In genomic region chr12:6637771-6638305, GRCm38 (mm10) we compare ENCODE assay signal across 14 mouse cellular contexts.
A peak's percentile ranks its signal among the peaks of the same experiment; 100 is the strongest.
DNase-seq lines count a peak whose midpoint lies in the region; ATAC-seq lines count a peak whose summit lies in the region.
"Had no signal": no experiment of that assay in that cellular context is flagged by ENCODE, and none has a peak within 500 bp of the region (broad histone marks: within the 10 kb centered on the region; RNA-seq: fewer than 3 reads in every experiment).

No protein-coding gene starts in this region.

- no peak overlapping the region for H3K4me2 ChIP-seq in embryonic facial prominence, embryonic 14.5 days (ENCODE audit: low read depth, low read length)
- H3K4me2 ChIP-seq: embryonic facial prominence, embryonic 12.5 days; hindbrain, embryonic 15.5 days; liver, embryonic 11.5 days had no signal

- no peaks in the 10 kb centered on the region for H3K4me1 ChIP-seq in embryonic facial prominence, embryonic 14.5 days (ENCODE audit: control insufficient read depth, insufficient read depth, low read length)
- no peaks in the 10 kb centered on the region for H3K4me1 ChIP-seq in embryonic facial prominence, embryonic 10.5 days
- H3K4me1 ChIP-seq: embryonic facial prominence, embryonic 12.5 days; hindbrain, embryonic 15.5 days had no signal

- no peak overlapping the region for H3K4me3 ChIP-seq in embryonic facial prominence, embryonic 14.5 days (ENCODE audit: low read depth, low read length)
- no peak overlapping the region for H3K4me3 ChIP-seq in embryonic facial prominence, embryonic 10.5 days
- H3K4me3 ChIP-seq: embryonic facial prominence, embryonic 12.5 days; hindbrain, embryonic 15.5 days had no signal

- no peak overlapping the region for H3K27ac ChIP-seq in embryonic facial prominence, embryonic 14.5 days (replicated peaks; ENCODE audit: low read depth, low read length)
- no peak overlapping the region for H3K27ac ChIP-seq in embryonic facial prominence, embryonic 10.5 days (replicated peaks)
- H3K27ac ChIP-seq: embryonic facial prominence, embryonic 12.5 days; hindbrain, embryonic 15.5 days had no signal

- H3K9ac ChIP-seq in embryonic facial prominence, embryonic 14.5 days (ENCODE audit: low read depth, low read length), result no peak overlapping the region
- H3K9ac ChIP-seq: embryonic facial prominence, embryonic 12.5 days; hindbrain, embryonic 15.5 days had no signal

- no peak for ATAC-seq in embryonic facial prominence, embryonic 14.5 days (ENCODE audit: low read depth)
- ATAC-seq in erythroid progenitor cell, adult 5-6 weeks (replicated peaks; ENCODE audit: low FRiP score, poor library complexity, severe bottlenecking), result no peak

- 64% methylated on average over 4 of the region's 4 CpGs for WGBS in embryonic facial prominence, embryonic 14.5 days
- WGBS in embryonic facial prominence, embryonic 10.5 days, result 81% methylated on average over 4 of the region's 4 CpGs

- no peaks in the 10 kb centered on the region for H3K9me3 ChIP-seq in embryonic facial prominence, embryonic 14.5 days (ENCODE audit: control insufficient read depth, low read length)
- H3K9me3 ChIP-seq in embryonic facial prominence, embryonic 10.5 days, result no peaks in the 10 kb centered on the region
- H3K9me3 ChIP-seq: embryonic facial prominence, embryonic 12.5 days; hindbrain, embryonic 15.5 days had no signal

- no peaks in the 10 kb centered on the region for H3K27me3 ChIP-seq in embryonic facial prominence, embryonic 14.5 days (replicated peaks; ENCODE audit: control insufficient read depth, insufficient read depth, low read length)
- H3K27me3 ChIP-seq in embryonic facial prominence, embryonic 10.5 days (replicated peaks; ENCODE audit: low read depth, poor library complexity, severe bottlenecking), result no peaks in the 10 kb centered on the region
- H3K27me3 ChIP-seq: CH12.LX; embryonic facial prominence, embryonic 12.5 days; hindbrain, embryonic 15.5 days had no signal

- DNase-seq in embryonic facial prominence, embryonic 14.5 days (ENCODE audit: low spot score), result peak; percentile 5
- DNase-seq in embryonic facial prominence, embryonic 10.5 days (ENCODE audit: low spot score), result no peak
- DNase-seq in right cerebral cortex, adult 2 months (ENCODE audit: low spot score in 2 of 2), result peak; percentile 24 to 40
- DNase-seq in right cerebral cortex, postnatal 4 days, result no peak
- peak; percentile 11 to 37 for DNase-seq in left cerebral cortex, adult 8-10 months (ENCODE audit: low spot score in 2 of 2)
- DNase-seq in telencephalon, adult 2 months (ENCODE audit: low read depth, low spot score), result peak; percentile 82
- no peak for DNase-seq in lung, adult 18-20 months
- DNase-seq: heart, adult 18-20 months; kidney, adult 8-10 months had no signal

- H3K36me3 ChIP-seq in embryonic facial prominence, embryonic 14.5 days (ENCODE audit: control insufficient read depth, insufficient read depth, low read length), result no peaks in the 10 kb centered on the region
- H3K36me3 ChIP-seq in embryonic facial prominence, embryonic 10.5 days (replicated peaks), result no peaks in the 10 kb centered on the region
- H3K36me3 ChIP-seq: embryonic facial prominence, embryonic 12.5 days; hindbrain, embryonic 15.5 days had no signal

Comparison
In these comparisons a context has a peak if more than half of its experiments do, and no peak if none do; other contexts are left out.
1. DNase-seq: peak in embryonic facial prominence, embryonic 14.5 days (single experiment), right cerebral cortex, adult 2 months (2 of 2), left cerebral cortex, adult 8-10 months (2 of 2) and telencephalon, adult 2 months (single experiment); none in embryonic facial prominence, embryonic 10.5 days (single experiment), right cerebral cortex, postnatal 4 days (single experiment) and lung, adult 18-20 months (0 of 2).